Mouse (Mus musculus) CD4-positive naive resting alpha-beta T cell, adult 76 days (primary cell): ENCODE measurements around the gene Olfr312. TPM values are rescaled to one million over a fixed set of nuclear protein-coding genes. Genes with fewer than 3 reads are reported as not detected.

Source experiments
- total RNA-seq: library from RNA; stranded (reverse); gene quantifications from one replicate; pipeline ENCODE4 v1.2.4, GENCODE M21; 2023

Gene Olfr312
- not detected for total RNA-seq

DNA sequence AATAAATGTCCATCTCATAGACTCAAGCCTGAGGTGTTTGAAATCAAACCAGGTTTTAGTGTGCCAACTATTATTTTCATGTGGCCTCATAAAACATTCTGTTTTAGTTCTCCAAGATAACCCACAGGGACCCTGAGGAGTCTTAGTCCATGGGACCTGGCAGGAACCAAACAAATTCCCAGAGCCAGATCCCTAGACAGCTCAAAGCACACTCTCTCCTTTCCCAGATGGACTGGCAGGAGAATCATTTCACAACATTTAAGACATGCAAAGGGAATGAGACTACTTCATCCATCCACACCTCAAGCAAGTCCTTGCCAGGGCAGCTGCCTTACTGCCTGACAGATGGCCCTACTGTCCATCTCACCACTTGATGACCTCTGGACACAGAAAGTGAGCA is at the start of gene Olfr312:
TSS of gene Olfr312 (plus strand) at position 301 of the 400 bp plus-strand sequence.

DNA sequence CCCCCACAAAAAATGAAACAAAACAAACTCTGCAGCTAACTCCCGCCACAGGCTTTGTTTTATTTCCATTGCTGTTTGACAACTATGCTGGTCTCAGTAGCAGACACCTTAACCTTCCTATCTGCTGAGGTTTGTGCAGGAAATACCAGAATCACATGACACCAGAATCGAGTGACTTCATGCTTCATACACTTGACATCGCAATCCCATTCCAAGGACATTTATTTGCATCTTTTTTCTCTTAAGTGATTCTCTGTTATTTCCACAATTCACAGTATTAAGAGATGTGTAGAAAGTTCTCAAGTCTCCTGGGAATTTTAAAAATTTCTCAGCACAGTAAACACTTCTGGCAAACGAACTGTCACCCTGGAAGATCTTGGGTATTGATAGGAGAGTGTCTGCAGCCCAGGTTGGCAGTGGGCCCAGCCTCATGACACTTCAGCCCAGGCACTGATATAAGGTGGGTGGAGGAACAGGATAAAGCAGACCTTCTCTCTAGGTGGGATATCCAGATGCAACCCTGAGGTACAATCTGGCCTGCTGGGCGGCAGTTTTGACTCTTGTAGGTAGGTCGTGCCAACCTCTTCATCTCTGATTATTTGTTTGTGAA is 46.5 kb upstream of the Olfr312 start, which contains the start of gene Olfr314:
TSS of gene Olfr314 (plus strand) at position 473 of the 610 bp plus-strand sequence.

DNA sequence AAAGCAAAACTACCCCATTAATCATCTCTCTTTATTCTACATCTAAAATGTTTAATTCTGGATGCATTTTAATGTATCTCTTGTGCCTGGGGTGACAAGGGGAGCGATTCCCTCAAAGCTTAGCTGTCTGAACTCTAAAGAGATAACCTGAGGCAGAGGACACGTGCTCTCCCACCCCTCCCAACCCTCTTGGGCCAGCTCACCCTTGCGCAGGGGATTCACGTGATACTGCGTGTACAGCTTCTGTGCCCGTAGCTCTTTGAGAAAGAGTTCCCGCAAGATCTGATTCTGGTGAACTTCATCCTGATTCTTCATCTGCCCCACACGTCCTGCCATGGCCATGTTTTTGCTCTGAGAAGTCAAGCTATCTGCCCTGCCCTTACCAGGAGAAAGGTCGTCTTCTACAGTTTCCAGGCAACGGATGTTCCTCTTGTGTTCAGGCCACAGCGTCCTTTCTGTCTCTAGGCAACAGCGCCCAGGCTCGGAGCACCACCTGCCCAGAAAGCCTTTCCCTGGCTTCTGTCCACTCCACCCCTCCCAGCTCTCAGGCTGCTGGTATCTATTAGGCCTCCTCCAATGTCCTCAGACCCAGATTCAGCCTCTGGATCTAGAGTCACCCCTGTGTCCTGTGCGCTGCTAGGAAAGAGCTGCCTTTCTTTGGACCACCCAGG is 27.3 kb upstream of the Olfr312 start, which contains the start of gene Fam183b:
TSS of gene Fam183b (minus strand) at position 403 of the 671 bp plus-strand sequence.

DNA sequence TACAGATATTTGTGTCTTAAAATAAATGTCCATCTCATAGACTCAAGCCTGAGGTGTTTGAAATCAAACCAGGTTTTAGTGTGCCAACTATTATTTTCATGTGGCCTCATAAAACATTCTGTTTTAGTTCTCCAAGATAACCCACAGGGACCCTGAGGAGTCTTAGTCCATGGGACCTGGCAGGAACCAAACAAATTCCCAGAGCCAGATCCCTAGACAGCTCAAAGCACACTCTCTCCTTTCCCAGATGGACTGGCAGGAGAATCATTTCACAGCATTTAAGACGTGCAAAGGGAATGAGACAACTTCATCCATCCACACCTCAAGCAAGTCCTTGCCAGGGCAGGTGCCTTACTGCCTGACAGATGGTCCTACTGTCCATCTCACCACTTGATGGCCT is 14.3 kb upstream of the Olfr312 start, which contains the start of gene Olfr313:
TSS of gene Olfr313 (plus strand) at position 301 of the 400 bp plus-strand sequence.

DNA sequence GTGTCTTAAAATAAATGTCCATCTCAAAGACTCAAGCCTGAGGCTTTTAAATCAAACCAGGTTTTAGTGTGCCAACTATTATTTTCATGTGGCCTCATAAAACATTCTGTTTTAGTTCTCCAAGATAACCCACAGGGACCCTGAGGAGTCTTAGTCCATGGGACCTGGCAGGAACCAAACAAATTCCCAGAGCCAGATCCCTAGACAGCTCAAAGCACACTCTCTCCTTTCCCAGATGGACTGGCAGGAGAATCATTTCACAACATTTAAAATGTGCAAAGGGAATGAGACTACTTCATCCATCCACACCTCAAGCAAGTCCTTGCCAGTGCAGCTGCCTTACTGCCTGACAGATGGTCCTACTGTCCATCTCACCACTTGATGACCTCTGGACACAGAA is 9.9 kb downstream of the Olfr312 start, which contains the start of gene Olfr311:
TSS of gene Olfr311 (plus strand) at position 301 of the 400 bp plus-strand sequence.

DNA sequence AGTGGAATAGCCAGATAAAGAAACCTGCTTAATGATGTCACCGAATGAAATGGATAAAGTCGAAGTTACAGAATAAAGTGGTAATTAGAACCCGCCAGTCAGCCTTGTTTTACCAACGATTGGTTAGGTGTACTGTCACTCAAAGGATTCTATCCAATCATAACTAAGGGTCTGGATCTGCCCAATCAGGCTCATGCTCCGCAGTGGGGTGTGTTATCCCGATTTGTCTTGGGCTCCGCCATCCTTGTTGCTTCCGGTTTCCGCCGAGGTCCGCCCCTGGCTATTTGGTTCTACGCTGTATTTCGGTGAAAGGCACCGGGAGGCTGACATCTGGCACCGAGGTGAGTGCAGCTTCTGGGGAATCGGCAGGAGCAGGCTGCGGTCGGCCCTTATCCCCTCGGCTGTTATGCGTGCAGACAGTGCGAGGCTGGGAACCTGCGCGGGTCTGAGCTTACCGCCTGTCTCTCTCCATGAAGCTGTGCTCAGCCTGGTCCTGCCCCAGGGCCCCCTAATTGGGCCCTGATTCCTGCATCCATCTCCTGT is 18.0 kb downstream of the Olfr312 start, which contains the start of gene Gm12258:
TSS of gene Gm12258 (plus strand) at position 240 of the 543 bp plus-strand sequence.

DNA sequence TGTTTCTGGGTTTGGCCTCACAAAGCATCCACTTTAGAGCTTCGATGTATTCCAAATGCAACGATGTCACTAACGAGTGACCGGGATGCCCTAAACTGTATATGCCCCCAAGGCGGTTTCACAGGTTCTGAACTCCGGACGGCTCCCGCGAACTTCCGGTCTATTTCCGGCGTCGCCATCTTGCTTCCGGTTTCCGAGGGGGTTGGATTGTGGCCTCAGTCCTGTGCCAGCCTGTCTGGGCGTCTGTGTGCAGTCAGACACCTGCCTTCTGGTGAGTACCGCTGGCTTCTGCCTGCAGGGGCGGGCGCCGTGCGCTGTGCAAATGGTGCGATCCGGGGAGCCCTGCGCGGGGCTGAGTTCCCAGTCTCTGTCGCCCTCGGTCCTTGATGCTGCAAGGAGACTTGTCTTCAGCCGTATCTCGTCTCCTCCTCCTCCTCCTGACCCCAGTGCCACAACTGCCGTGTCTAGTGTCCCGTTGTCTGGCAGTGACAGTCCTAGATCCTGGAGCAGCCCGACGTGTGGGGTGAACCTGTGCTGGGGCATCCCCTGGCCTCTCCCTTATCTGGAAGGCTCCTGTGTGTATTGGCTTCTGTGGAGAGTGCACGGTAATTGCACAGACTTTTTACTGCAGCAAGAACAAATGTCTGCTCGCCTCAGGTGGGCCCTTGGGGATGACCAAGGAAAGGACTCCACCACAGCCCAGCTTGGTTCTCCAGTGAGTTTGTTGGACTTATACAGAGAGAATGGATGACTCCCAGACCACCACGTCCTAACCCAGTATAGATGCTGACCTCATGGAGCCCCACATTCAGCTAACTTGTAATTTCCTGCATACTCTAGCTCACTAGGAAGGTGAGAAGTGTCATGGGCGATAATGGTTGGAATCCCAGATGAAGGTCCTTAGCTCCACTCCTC is 38.3 kb downstream of the Olfr312 start, which contains the start of gene 2810021J22Rik:
TSS of gene 2810021J22Rik (plus strand) at position 178 of the 915 bp plus-strand sequence.

Other genes with a start within 250 kb of the Olfr312 start
- not detected for gene Olfr324, start 234.1 kb upstream of the Olfr312 start, total RNA-seq
- gene 2210407C18Rik, start 213.2 kb upstream of the Olfr312 start, total RNA-seq, result not detected
- not detected for gene Olfr323, start 198.7 kb upstream of the Olfr312 start, total RNA-seq
- 0.35 TPM for gene Trim58, start 188.8 kb upstream of the Olfr312 start, total RNA-seq
- gene Olfr322, start 170.5 kb upstream of the Olfr312 start, total RNA-seq, result not detected
- gene Olfr320, start 148.1 kb upstream of the Olfr312 start, total RNA-seq, result not detected
- gene Olfr319, start 130.1 kb upstream of the Olfr312 start, total RNA-seq, result not detected
- gene Olfr318, start 105.2 kb upstream of the Olfr312 start, total RNA-seq, result 0.70 TPM
- gene Olfr317, start 90.0 kb upstream of the Olfr312 start, total RNA-seq, result not detected
- not detected for gene Olfr316, start 76.5 kb upstream of the Olfr312 start, total RNA-seq
- not detected for gene Olfr315, start 56.0 kb upstream of the Olfr312 start, total RNA-seq
- gene Olfr314, start 46.3 kb upstream of the Olfr312 start, total RNA-seq, result not detected
- not detected for gene Fam183b, start 27.3 kb upstream of the Olfr312 start, total RNA-seq
- not detected for gene Olfr313, start 14.2 kb upstream of the Olfr312 start, total RNA-seq
- not detected for gene Olfr311, start 10.0 kb downstream of the Olfr312 start, total RNA-seq
- 10.0 TPM for gene Gm12258, start 17.9 kb downstream of the Olfr312 start, total RNA-seq
- 10.7 TPM for gene 2810021J22Rik, start 38.0 kb downstream of the Olfr312 start, total RNA-seq
- 8.5 TPM for gene Zfp39, start 75.0 kb downstream of the Olfr312 start, total RNA-seq
- gene Btnl10, start 88.7 kb downstream of the Olfr312 start, total RNA-seq, result 0.62 TPM
- 109 TPM for gene Rnf187, start 109.7 kb downstream of the Olfr312 start, total RNA-seq
- gene Hist3h2ba, start 119.7 kb downstream of the Olfr312 start, total RNA-seq, result 10.3 TPM
- gene Hist3h2a, start 125.4 kb downstream of the Olfr312 start, total RNA-seq, result 34.6 TPM
- gene Trim17, start 125.4 kb downstream of the Olfr312 start, total RNA-seq, result 0.38 TPM
- 55.2 TPM for gene Trim11, start 148.9 kb downstream of the Olfr312 start, total RNA-seq